Mouse (Mus musculus) embryonic facial prominence, embryonic 13.5 days (tissue): ENCODE measurements around the gene Kctd13. TPM values are rescaled to one million over a fixed set of nuclear protein-coding genes. Genes with fewer than 3 reads are reported as not detected.
A peak's percentile ranks its signal among the peaks of the same experiment; 100 is the strongest.
"Not testable (repeated sequence)": the region's sequence is repeated elsewhere in the genome, so short reads cannot be mapped to it uniquely, and the experiment has no call there.

Source experiments
- ATAC-seq: fragments of 200-750 bp; cut with Nextera tagmentation; 2 replicates; pipeline ENCODE4 v1.8.0; 2017; ENCODE audit warnings: low read depth; ENCODE audit not compliant: insufficient number of reproducible peaks, insufficient read depth, low FRiP score, low TSS enrichment
- H3K27ac ChIP-seq: fragments of 300-500 bp; sonication (generic); 2 replicates; pipeline ENCODE4 v1.5.1; 2015; ENCODE audit warnings: moderate library complexity, mild to moderate bottlenecking, inconsistent platforms
- H3K27me3 ChIP-seq: fragments of 300-500 bp; sonication (generic); 2 replicates; pipeline ENCODE4 v1.6.1; 2015; ENCODE audit warnings: mild to moderate bottlenecking, inconsistent platforms
- H3K36me3 ChIP-seq: fragments of 300-500 bp; sonication (generic); 2 replicates; pipeline ENCODE4 v1.6.1; 2015; ENCODE audit warnings: mild to moderate bottlenecking, inconsistent platforms
- H3K4me1 ChIP-seq: fragments of 300-500 bp; sonication (generic); 2 replicates; pipeline ENCODE4 v1.6.1; 2015; ENCODE audit warnings: inconsistent platforms
- H3K4me2 ChIP-seq: fragments of 300-500 bp; sonication (generic); 2 replicates; pipeline ENCODE4 v1.6.1; 2015; ENCODE audit warnings: moderate library complexity, mild to moderate bottlenecking, inconsistent platforms
- H3K4me3 ChIP-seq: fragments of 300-500 bp; sonication (generic); 2 replicates; pipeline ENCODE4 v1.5.1; 2015; ENCODE audit warnings: mild to moderate bottlenecking, inconsistent platforms
- H3K9ac ChIP-seq: fragments of 300-500 bp; sonication (generic); 2 replicates; pipeline ENCODE4 v1.6.1; 2015; ENCODE audit warnings: mild to moderate bottlenecking, inconsistent platforms
- H3K9me3 ChIP-seq: fragments of 300-500 bp; sonication (generic); 2 replicates; pipeline ENCODE4 v1.6.1; 2016; ENCODE audit warnings: inconsistent platforms
- WGBS: fragments of 180-500 bp; shearing (Covaris S2); methylation state at CpG from one replicate; pipeline ENCODE4 v1.1.7; 2015; ENCODE audit warnings: mixed read lengths; 5-methylcytosine and 5-hydroxymethylcytosine counted together
- polyA plus RNA-seq: library from polyadenylated mRNA; unstranded; fragments of >200 nt; fragmentation: Nextera tagmentation; extraction: Ambion mirVana; gene quantifications from 2 replicates; pipeline ENCODE4 v1.2.1, GENCODE M21; 2015

Gene Kctd13
- 17.8 and 19.8 TPM in 2 replicates for polyA plus RNA-seq

DNA sequence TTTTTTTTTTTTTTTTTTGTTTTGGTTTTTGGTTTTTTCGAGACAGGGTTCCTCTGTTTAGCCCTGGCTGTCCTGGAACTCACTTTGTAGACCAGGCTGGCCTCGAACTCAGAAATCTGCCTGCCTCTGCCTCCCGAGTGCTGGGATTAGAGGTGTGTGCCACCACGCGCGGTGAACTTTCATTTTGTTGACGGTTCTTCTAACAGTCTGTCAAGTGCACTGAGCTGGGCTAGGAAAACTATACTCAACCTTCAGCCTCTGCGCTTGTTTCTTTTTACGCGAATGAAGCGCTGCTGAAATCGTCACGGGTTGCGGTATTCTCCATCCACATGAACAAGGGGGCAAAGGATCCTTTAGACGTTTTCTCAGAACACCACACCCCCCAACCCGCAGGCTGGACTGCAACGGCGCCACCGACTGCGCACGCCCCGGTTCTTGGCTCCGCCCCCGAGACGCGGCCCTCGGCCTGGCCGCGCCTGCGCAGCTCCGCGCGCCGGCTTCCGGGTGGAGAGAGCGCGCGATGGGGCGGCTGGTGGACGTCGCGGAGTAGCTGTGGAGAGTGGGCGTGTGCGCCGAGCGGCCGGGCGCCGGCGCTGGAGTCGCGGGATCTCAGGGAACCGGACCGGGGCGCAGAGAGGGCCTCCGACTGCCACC lies at the start of gene Kctd13:
Kctd13 (plus strand) TSS at position 496 of the 654 bp plus-strand sequence.
- Histone ChIP-seq H3K4me3 (peak within 1 kb of the TSS; percentile 76), H3K9me3 (no peaks in the 10 kb centered on the region), H3K9ac (peak within 1 kb of the TSS; percentile 84), H3K36me3 (peaks cover 24% of the 10 kb centered on the region), H3K27me3 (no peaks in the 10 kb centered on the region), H3K4me2 (peak within 1 kb of the TSS; percentile 92), H3K4me1 (peaks cover 12% of the 10 kb centered on the region), H3K27ac (peak within 1 kb of the TSS; percentile 84)
- WGBS: 4% methylated on average over 56 of the region's 56 CpGs
- peak; percentile 95 for ATAC-seq

DNA sequence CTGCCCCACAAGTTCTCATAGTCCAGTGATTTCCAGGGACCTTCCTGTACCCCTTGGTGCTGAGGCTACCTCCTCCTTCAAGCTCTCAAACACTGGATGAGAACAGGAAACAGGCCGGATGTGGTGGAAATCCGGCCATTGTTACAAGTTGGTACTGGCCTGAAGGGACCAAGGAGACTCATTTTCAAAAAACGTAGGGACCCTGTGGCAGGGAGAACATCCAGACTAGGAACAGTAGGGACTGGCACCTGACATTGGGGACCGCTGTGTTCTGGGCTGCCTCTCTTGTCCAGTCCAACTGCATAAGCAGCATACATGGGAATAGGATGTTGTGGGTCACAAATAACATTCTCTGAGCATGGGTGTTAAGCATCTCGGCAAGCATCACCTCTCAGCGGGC lies 47.6 kb upstream of the Kctd13 start:
- H3K4me2 ChIP-seq: peak overlapping the region; percentile 100
- ATAC-seq: no peak

GRCm38 (mm10) chr7:126883731-126884181 lies 44.9 kb upstream of the Kctd13 start:
- ATAC-seq: no peak
- Histone ChIP-seq H3K4me2 (peak overlapping the region; percentile 100), H3K27ac (peak overlapping the region; percentile 93), H3K4me1 (peaks cover 32% of the 10 kb centered on the region), H3K36me3 (peaks cover 26% of the 10 kb centered on the region), H3K9ac (peak overlapping the region; percentile 93), H3K27me3 (no peaks in the 10 kb centered on the region), H3K4me3 (peak overlapping the region; percentile 77), H3K9me3 (no peaks in the 10 kb centered on the region)
- WGBS: 0% methylated on average over 14 of the region's 15 CpGs

More for the DNA sequence above, 47.6 kb upstream of the Kctd13 start:
- 76% methylated on average over 6 of the region's 6 CpGs for WGBS
- H3K27me3 ChIP-seq: no peaks in the 10 kb centered on the region
- no peaks in the 10 kb centered on the region for H3K9me3 ChIP-seq
- peak overlapping the region; percentile 93; the same call in 1 of the 2 replicates for H3K9ac ChIP-seq
- peak overlapping the region; percentile 77; the same call in 1 of the 2 replicates for H3K4me3 ChIP-seq
- peaks cover 32% of the 10 kb centered on the region for H3K4me1 ChIP-seq
- 0 out of 2 replicates have a peak overlapping the region, but pooled peaks have one; percentile 24 for H3K27ac ChIP-seq
- peaks cover 51% of the 10 kb centered on the region for H3K36me3 ChIP-seq

GRCm38 (mm10) chr7:126884286-126885164 lies 44.2 kb upstream of the Kctd13 start, which contains the start of gene Taok2:
Gene Taok2, minus strand, starts transcription at chr7:126884703.
- under 1% methylated on average over 55 of the region's 56 CpGs for WGBS
- H3K27ac ChIP-seq: peak within 1 kb of the TSS; percentile 93
- ATAC-seq: peak; percentile 99
- peak within 1 kb of the TSS; percentile 93 for H3K9ac ChIP-seq
- peak within 1 kb of the TSS; percentile 77 for H3K4me3 ChIP-seq
- H3K36me3 ChIP-seq: peaks cover 21% of the 10 kb centered on the region
- peaks cover 32% of the 10 kb centered on the region for H3K4me1 ChIP-seq
- H3K27me3 ChIP-seq: no peaks in the 10 kb centered on the region
- H3K9me3 ChIP-seq: no peaks in the 10 kb centered on the region
- H3K4me2 ChIP-seq: peak within 1 kb of the TSS; percentile 100

GRCm38 (mm10) chr7:126887281-126887680 lies 41.4 kb upstream of the Kctd13 start:
- no peaks in the 10 kb centered on the region for H3K27me3 ChIP-seq
- H3K9ac ChIP-seq: no peak overlapping the region
- H3K4me3 ChIP-seq: no peak overlapping the region
- H3K27ac ChIP-seq: no peak overlapping the region
- H3K9me3 ChIP-seq: no peaks in the 10 kb centered on the region
- WGBS: 85% methylated on average over 5 of the region's 5 CpGs
- H3K4me2 ChIP-seq: no peak overlapping the region
- no peak for ATAC-seq
- H3K36me3 ChIP-seq: peaks cover 13% of the 10 kb centered on the region
- peaks cover 17% of the 10 kb centered on the region for H3K4me1 ChIP-seq

DNA sequence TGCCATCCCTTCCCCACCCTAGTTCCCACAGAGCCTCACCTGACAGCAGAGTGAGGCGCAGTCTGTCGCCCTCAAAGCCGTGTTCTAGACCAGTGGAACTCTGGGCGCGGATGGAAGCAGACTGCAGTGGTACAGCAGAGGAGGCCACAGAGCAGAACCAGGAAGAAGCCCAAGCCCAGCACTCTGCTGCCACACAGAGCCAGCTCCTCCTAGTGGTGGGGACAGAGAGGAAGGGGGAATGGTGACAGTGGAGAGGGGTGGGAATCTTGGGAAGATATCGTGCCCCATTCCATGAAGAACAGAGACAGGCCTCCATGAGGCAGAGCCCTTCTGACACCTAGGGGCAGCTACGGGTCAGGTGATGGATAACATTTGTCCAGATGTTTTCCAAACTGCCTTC lies 39.8 kb upstream of the Kctd13 start:
- H3K4me3 ChIP-seq: no peak overlapping the region
- WGBS: 53% methylated on average over 7 of the region's 7 CpGs
- H3K4me2 ChIP-seq: no peak overlapping the region
- no peaks in the 10 kb centered on the region for H3K9me3 ChIP-seq
- ATAC-seq: no peak
- no peaks in the 10 kb centered on the region for H3K27me3 ChIP-seq
- H3K9ac ChIP-seq: no peak overlapping the region
- peaks cover 13% of the 10 kb centered on the region for H3K36me3 ChIP-seq
- H3K27ac ChIP-seq: no peak overlapping the region
- H3K4me1 ChIP-seq: peaks cover 2% of the 10 kb centered on the region; the same call in 1 of the 2 replicates

- H3K4me1 ChIP-seq: peaks cover 17% of the 10 kb centered on the region
- H3K27me3 ChIP-seq: no peaks in the 10 kb centered on the region
- H3K9ac ChIP-seq: no peak overlapping the region
- H3K27ac ChIP-seq: no peak overlapping the region
- no peak overlapping the region for H3K4me3 ChIP-seq
- no peaks in the 10 kb centered on the region for H3K9me3 ChIP-seq
- no peak for ATAC-seq
- H3K4me2 ChIP-seq: peak overlapping the region; percentile 77; the same call in 1 of the 2 replicates
- H3K36me3 ChIP-seq: peaks cover under 1% of the 10 kb centered on the region; the same call in 1 of the 2 replicates
- 91% methylated on average over 5 of the region's 5 CpGs for WGBS
Measured at GRCm38 (mm10) chr7:126896912-126897311, 31.8 kb upstream of the Kctd13 start.

GRCm38 (mm10) chr7:126897390-126898101 lies 31.1 kb upstream of the Kctd13 start:
- Histone ChIP-seq H3K27ac (peak overlapping the region; percentile 39; the same call in 1 of the 2 replicates), H3K27me3 (no peaks in the 10 kb centered on the region), H3K4me3 (peak overlapping the region; percentile 69), H3K36me3 (no peaks in the 10 kb centered on the region), H3K4me1 (peaks cover 17% of the 10 kb centered on the region), H3K9me3 (no peaks in the 10 kb centered on the region), H3K4me2 (peak overlapping the region; percentile 77), H3K9ac (peak overlapping the region; percentile 87)
- 0 out of 2 replicates have a peak, but pooled peaks have one; percentile 32 for ATAC-seq
- WGBS: 22% methylated on average over 16 of the region's 16 CpGs

- Histone ChIP-seq H3K9ac (peak overlapping the region; percentile 87), H3K27ac (peak overlapping the region; percentile 39; the same call in 1 of the 2 replicates), H3K4me3 (peak overlapping the region; percentile 69), H3K36me3 (no peaks in the 10 kb centered on the region), H3K4me1 (peaks cover 17% of the 10 kb centered on the region), H3K4me2 (peak overlapping the region; percentile 77), H3K9me3 (no peaks in the 10 kb centered on the region), H3K27me3 (no peaks in the 10 kb centered on the region)
- peak; percentile 91 for ATAC-seq
- 11% methylated on average over 37 of the region's 37 CpGs for WGBS
Measured at GRCm38 (mm10) chr7:126898102-126898990, 30.3 kb upstream of the Kctd13 start.

DNA sequence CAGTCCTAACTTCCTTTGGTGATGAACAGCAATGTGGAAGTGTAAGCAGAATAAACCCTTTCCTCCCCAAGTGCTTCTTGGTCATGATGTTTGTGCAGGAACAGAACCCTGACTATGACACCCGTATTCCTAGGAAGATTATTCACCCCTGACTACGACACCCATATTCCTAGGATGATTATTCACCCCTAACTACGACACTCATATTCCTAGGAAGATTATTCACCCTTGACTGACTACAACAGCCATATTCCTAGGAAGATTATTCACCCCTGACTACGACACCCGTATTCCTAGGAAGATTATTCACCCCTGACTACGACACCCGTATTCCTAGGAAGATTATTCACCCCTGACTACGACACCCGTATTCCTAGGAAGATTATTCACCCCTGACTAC lies 28.9 kb upstream of the Kctd13 start:
- H3K4me1 ChIP-seq: peaks cover 17% of the 10 kb centered on the region
- H3K9me3 ChIP-seq, H3K27ac ChIP-seq, ATAC-seq, H3K36me3 ChIP-seq, H3K4me2 ChIP-seq, H3K9ac ChIP-seq, H3K4me3 ChIP-seq, H3K27me3 ChIP-seq: not testable (repeated sequence)
- 94% methylated on average over 9 of the region's 9 CpGs for WGBS
